Mouse (Mus musculus) heart, adult 10 weeks (tissue): ENCODE measurements around the gene Crmp1. TPM values are rescaled to one million over a fixed set of nuclear protein-coding genes. Genes with fewer than 3 reads are reported as not detected.

ENCODE experiments used
- polyA plus RNA-seq: library from polyadenylated mRNA; stranded (reverse); fragments of 350-450 nt; fragmentation: Illumina TruSeq; extraction: RNeasy Lipid Tissue Mini Kit (QIAGEN cat#74804); gene quantifications from one replicate; pipeline ENCODE4 v1.2.3, GENCODE M21; 2014; ENCODE audit warnings: low read depth, low replicate concordance

The Crmp1 gene
- 0.55 TPM for polyA plus RNA-seq

DNA sequence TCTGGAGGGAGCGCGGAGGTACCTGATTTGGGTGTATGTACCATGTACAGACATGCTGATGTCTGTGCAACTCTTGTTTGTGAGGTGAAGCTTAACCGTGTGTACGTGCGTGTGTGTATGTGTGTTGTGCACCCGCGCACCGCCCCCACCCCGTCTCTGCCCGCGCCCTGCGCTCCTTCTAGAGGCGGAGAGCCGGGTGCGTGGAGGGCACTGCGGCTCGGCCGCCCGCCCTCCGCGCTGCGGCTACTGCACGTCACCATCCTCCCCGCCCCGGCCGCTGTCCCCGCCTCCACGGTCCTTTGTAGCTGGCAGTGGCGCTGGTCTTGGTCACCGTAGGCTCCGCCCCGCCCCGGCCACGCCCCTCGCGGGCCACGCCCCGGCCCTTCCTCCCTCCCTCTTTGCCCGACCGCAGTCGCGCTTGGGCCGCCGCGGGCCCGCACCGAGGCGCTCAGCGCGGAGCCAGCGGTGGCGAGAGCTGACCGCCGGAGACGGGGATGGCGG is at the start of gene Crmp1:
TSS of gene Crmp1 (plus strand) at position 290 of the 501 bp plus-strand sequence.

DNA sequence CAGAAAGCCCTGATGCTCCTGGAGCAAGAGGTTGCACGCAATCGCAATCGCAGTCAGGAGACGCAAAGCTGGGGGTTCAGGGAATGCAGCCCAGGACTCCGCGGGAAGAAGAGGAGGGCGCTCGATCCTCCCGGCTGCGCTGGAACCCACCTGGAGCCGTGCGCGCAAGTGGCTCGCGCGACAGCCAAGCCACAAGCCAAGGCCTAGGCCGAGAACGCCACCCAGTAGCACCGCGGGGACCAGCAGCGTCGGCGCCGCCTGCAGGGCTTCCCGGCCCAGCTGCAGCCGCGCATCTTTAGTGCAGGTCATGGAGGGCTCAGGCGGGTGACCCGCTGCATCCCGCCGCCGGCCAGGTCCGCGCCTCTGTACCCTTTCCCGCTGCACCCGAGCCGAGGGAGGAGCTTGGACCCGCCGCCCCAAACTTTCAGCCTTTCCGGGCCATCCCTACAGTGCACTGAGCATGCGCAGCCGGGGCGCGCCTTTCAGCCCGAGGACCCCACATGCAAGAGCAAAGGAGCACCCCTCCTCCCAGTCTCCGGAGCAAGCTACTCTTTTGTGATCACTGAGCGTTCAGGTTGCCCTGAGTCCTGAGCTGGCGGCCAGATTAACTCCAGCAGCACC is 94.9 kb downstream of the Crmp1 start, which contains the start of gene Evc:
TSS of gene Evc (minus strand) at position 410 of the 621 bp plus-strand sequence.

DNA sequence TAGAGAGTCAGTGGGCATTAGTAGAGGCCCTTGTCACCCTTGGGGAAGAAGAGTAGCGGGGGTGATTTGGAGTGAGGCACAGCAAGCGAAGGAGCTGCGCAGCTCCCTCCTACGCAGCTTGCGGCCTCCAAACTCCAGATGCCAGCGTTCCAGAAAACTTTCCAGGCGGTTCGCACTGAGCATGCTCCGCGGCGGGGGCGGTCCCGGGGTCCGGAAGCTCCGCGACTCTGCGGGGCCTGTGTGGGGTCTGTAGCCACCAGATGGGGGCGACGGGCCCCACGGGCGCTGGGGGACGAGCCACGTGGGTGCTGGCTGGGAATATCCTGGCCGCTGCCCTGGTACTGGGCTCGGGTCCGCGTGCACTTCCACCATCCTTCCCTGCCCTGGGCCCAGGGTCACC is 96.5 kb downstream of the Crmp1 start, which contains the start of gene Evc2:
TSS of gene Evc2 (plus strand) at position 212 of the 400 bp plus-strand sequence.

Other genes with a start within 250 kb of the Crmp1 start
- not detected for gene Gm1043, start 156.6 kb upstream of the Crmp1 start, polyA plus RNA-seq
- 9.2 TPM for gene Evc, start 95.0 kb downstream of the Crmp1 start, polyA plus RNA-seq
- gene Evc2, start 96.6 kb downstream of the Crmp1 start, polyA plus RNA-seq = 8.5 TPM